Mouse (Mus musculus) ES-Bruce4 (cell line): ENCODE results near the gene Serinc3. TPM values are rescaled to one million over a fixed set of nuclear protein-coding genes. Genes with fewer than 3 reads are reported as not detected.

Source experiments
- H3K27ac ChIP-seq: 2 replicates; pipeline ENCODE4 v1.5.1; 2012; ENCODE audit warnings: low read length, inconsistent platforms; ENCODE audit not compliant: insufficient read depth
- H3K27me3 ChIP-seq: 2 replicates; pipeline ENCODE4 v1.6.1; 2012; ENCODE audit warnings: mild to moderate bottlenecking, low read length, inconsistent platforms; ENCODE audit not compliant: control insufficient read depth, poor library complexity, insufficient read depth, severe bottlenecking
- H3K36me3 ChIP-seq: 2 replicates; pipeline ENCODE4 v1.6.1; 2012; ENCODE audit warnings: inconsistent platforms, mild to moderate bottlenecking, low read length, moderate library complexity; ENCODE audit not compliant: control insufficient read depth, poor library complexity, insufficient read depth, severe bottlenecking
- H3K4me1 ChIP-seq: one replicate; pipeline ENCODE4 v1.8.1; 2011; ENCODE audit warnings: low read length; ENCODE audit not compliant: control insufficient read depth, insufficient read depth
- H3K4me3 ChIP-seq: 2 replicates; pipeline ENCODE4 v1.5.1; 2011; ENCODE audit warnings: low read depth, mild to moderate bottlenecking, low read length
- H3K9ac ChIP-seq: 2 replicates; pipeline ENCODE4 v1.6.1; 2012; ENCODE audit warnings: low read depth, mild to moderate bottlenecking, inconsistent platforms; ENCODE audit not compliant: poor library complexity, severe bottlenecking
- H3K9me3 ChIP-seq: replicated peaks from 2 replicates; pipeline ENCODE4 v1.6.1; 2012; ENCODE audit warnings: mild to moderate bottlenecking, low read length, inconsistent platforms; ENCODE audit not compliant: control insufficient read depth, poor library complexity, insufficient read depth, severe bottlenecking
- CTCF ChIP-seq: IDR thresholded peaks from one replicate; pipeline ENCODE4 v1.8.1; 2011; ENCODE audit warnings: low read depth, low read length
- EP300 ChIP-seq: IDR thresholded peaks from 2 replicates; pipeline ENCODE4 v1.6.1; 2011; ENCODE audit warnings: low read depth, low read length; ENCODE audit not compliant: insufficient read depth
- POLR2A ChIP-seq: IDR thresholded peaks from one replicate; pipeline ENCODE4 v1.8.1; 2011; ENCODE audit warnings: low read length; ENCODE audit not compliant: insufficient read depth
- polyA plus RNA-seq: library from polyadenylated mRNA; stranded (reverse); fragments of >200 nt; gene quantifications from 2 replicates; pipeline ENCODE4 v1.2.4, GENCODE M21; 2011; ENCODE audit warnings: low read depth; ENCODE audit not compliant: missing spikeins, insufficient read depth, insufficient read length

Gene Serinc3
- polyA plus RNA-seq, 1 experiment = 146 TPM

GRCm38 (mm10) chr2:163676745-163677144 is 31.8 kb upstream of the Serinc3 start:
- H3K9me3 ChIP-seq = no peaks in the 10 kb centered on the region
- TF ChIP-seq POLR2A (no peak), EP300 (no peak), CTCF (no peak)

GRCm38 (mm10) chr2:163676321-163676720 is 31.4 kb upstream of the Serinc3 start:
- Histone ChIP-seq H3K27ac (no peak overlapping the region), H3K27me3 (no peaks in the 10 kb centered on the region), H3K36me3 (no peaks in the 10 kb centered on the region), H3K9ac (no peak overlapping the region), H3K4me1 (no peaks in the 10 kb centered on the region), H3K4me3 (no peak overlapping the region), H3K9me3 (no peaks in the 10 kb centered on the region)
- TF ChIP-seq EP300 = no peak

More at GRCm38 (mm10) chr2:163676745-163677144, 31.8 kb upstream of the Serinc3 start:
- Histone ChIP-seq H3K9ac (no peak overlapping the region), H3K36me3 (no peaks in the 10 kb centered on the region), H3K4me1 (no peaks in the 10 kb centered on the region), H3K27me3 (no peaks in the 10 kb centered on the region), H3K27ac (no peak overlapping the region), H3K4me3 (no peak overlapping the region)

GRCm38 (mm10) chr2:163675662-163676061 is 30.7 kb upstream of the Serinc3 start:
- TF ChIP-seq CTCF (no peak), EP300 (no peak), POLR2A (no peak)
- Histone ChIP-seq H3K27ac (no peak overlapping the region), H3K27me3 (no peaks in the 10 kb centered on the region), H3K4me1 (no peaks in the 10 kb centered on the region), H3K9ac (no peak overlapping the region), H3K36me3 (no peaks in the 10 kb centered on the region), H3K4me3 (no peak overlapping the region), H3K9me3 (no peaks in the 10 kb centered on the region)

GRCm38 (mm10) chr2:163675144-163675619 is 30.3 kb upstream of the Serinc3 start:
- Histone ChIP-seq H3K27me3 (no peaks in the 10 kb centered on the region), H3K36me3 (no peaks in the 10 kb centered on the region), H3K9me3 (no peaks in the 10 kb centered on the region), H3K27ac (no peak overlapping the region), H3K4me1 (no peaks in the 10 kb centered on the region), H3K9ac (no peak overlapping the region), H3K4me3 (no peak overlapping the region)
- TF ChIP-seq CTCF = no peak
- TF ChIP-seq POLR2A = no peak
- TF ChIP-seq EP300 = no peak

- no peaks in the 10 kb centered on the region for H3K9me3 ChIP-seq
- no peak overlapping the region for H3K4me3 ChIP-seq
- no peaks in the 10 kb centered on the region for H3K27me3 ChIP-seq
- no peaks in the 10 kb centered on the region for H3K4me1 ChIP-seq
- H3K9ac ChIP-seq = no peak overlapping the region
- no peaks in the 10 kb centered on the region for H3K36me3 ChIP-seq
- TF ChIP-seq POLR2A (no peak), EP300 (no peak), CTCF (no peak)
- H3K27ac ChIP-seq = no peak overlapping the region
Measured at GRCm38 (mm10) chr2:163674397-163674796, 29.5 kb upstream of the Serinc3 start.

- H3K4me1 ChIP-seq = no peaks in the 10 kb centered on the region
- H3K4me3 ChIP-seq = no peak overlapping the region
- H3K27me3 ChIP-seq = no peaks in the 10 kb centered on the region
- no peak overlapping the region for H3K27ac ChIP-seq
- no peaks in the 10 kb centered on the region for H3K9me3 ChIP-seq
- no peaks in the 10 kb centered on the region for H3K36me3 ChIP-seq
- no peak for TF ChIP-seq EP300
- no peak overlapping the region for H3K9ac ChIP-seq
Measured at GRCm38 (mm10) chr2:163670872-163671594, 26.1 kb upstream of the Serinc3 start.
